Mouse (Mus musculus): ENCODE measurements around the gene Lep. TPM values are rescaled to one million over a fixed set of nuclear protein-coding genes. Genes with fewer than 3 reads are reported as not detected.
A peak's percentile ranks its signal among the peaks of the same experiment; 100 is the strongest.

Gene Lep
- total RNA-seq, 2 experiments from 2014 or later, result not detected

DNA sequence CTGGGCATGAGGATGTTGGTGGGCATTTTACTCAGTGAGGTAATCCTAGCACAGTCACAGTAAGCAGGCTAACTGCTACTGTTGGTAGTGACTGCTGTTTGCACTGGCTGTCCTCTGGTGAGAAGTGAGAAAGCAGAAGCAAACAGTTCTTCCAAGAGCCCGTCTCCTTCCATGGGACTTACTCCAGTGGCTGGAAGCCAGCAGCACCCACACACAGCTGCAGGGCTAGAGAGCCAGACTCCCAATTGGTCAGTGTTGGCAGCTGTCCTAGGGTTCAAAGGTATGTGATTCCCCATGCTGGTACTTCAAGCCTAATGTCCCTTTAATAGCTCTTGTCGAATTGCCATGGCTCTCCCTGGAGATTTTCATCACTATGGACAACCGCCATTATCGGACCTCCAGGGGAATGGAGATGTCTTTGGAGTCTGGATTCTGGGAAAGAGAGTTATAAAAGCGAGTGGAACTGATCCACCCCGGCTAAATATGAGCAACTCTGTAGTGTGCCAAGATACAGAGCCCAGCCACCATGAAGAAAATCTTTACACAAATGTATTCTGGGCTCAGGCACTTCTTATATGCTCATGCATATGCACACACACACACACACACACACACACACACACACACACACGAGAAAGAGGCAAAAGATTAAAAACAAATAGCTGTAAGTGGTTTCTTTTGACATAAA lies 57.5 kb downstream of the Lep start:
- DNase-seq (ENCODE audit: low spot score in 2 of 2), result peak; percentile 29 to 38

DNA sequence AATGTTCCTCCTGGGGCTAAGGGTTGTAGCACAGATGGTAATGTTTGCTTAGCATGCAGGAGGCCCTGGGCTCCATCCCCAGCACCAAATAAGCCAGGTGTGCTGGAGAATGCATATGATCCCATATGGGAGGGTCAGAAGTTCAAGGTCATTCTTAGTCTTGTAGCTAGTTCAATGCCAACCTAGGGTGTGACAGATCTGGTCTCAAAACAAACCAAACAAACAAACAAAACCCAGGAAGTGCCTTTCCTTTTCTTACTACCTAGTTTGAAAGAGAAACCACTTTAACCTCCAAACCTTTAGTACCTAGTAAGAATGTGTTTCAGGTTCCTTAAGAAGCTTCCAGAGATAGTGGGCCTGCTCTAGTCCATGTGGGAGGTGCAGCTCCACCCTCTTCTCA lies 58.2 kb downstream of the Lep start:
- no peak for DNase-seq (ENCODE audit: low spot score in 2 of 2)

DNA sequence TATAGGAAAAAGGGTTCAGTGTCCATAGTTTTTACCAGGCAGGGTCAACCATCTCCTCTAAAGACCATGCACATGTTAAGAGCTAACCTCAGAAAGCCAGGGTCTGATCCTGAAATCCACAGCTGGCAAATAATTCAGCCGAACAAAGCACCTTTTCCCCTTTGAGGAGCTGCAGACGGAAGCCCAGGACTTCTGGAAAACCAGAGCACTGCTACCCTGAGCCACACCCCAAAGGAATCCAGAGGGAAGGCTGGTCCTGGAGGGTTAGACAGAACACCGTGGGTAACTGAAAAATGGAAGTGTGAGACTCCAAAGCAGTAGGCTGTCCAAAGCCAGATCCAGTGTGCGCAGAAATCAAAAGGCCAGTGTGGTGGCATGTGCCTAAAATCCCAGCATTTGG lies 58.9 kb downstream of the Lep start:
- DNase-seq (ENCODE audit: low spot score in 2 of 2), result no peak

DNA sequence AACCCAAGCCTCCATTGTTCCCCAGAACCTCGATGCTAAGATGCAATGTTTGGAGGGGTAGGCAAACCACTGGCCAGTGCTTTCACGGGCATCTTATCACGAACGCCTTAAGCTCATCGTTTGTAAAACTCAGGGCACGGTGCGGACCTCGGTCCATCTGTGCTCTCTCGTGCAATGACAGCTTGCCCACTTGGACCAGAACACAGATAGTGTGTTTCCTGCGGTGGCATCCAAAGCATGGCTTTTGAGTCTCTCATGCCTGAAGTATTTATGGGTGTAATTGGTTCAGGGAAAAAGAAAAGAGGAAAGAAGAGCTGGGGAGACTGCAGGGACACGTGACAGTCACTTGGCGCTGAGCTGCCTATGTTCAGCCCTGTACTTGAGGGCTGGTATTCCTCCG lies 60.0 kb downstream of the Lep start:
- DNase-seq (ENCODE audit: low spot score in 2 of 2), result no peak

Small RNAs within 50 kb of the gene (microRNA-seq; reads per million reads assigned to microRNA genes)
- gene Mir129-1, result 168 to 574 reads per million in 2 experiments

Other genes starting within 250 kb of the Lep start
- gene Lrrc4, start 228.5 kb upstream of the Lep start, total RNA-seq (2021), result 10 to 100 TPM; 67.6 to 70.8 TPM
- 10 to 100 TPM; 36.1 to 36.3 TPM for gene Rbm28, start 104.8 kb downstream of the Lep start, total RNA-seq (2021)
- 1 to 10 TPM; 4.8 TPM for gene Prrt4, start 119.4 kb downstream of the Lep start, total RNA-seq (2021)
- gene Impdh1, start 156.1 kb downstream of the Lep start, total RNA-seq (2021), result 10 to 100 TPM; 59.5 to 62.0 TPM
- gene Hilpda, start 212.3 kb downstream of the Lep start, total RNA-seq (2021), result 1 to 10 TPM; 5.9 to 6.4 TPM
- gene Fam71f2, start 219.4 kb downstream of the Lep start, total RNA-seq (2021), result under 1 TPM in 1 of 2 experiments, not detected in 1; 0.43 TPM

Measured in layer of hippocampus, postnatal 14 days (tissue).